Mouse (Mus musculus) erythroblast, embryonic 14.5 days (primary cell): ENCODE results near the gene Slc6a5.

Source experiments
- GATA1 ChIP-seq: IDR thresholded peaks from 2 replicates; pipeline ENCODE4 v1.6.1; 2012; ENCODE audit warnings: low read length, inconsistent platforms, mixed read lengths
- TAL1 ChIP-seq: IDR thresholded peaks from 3 replicates; pipeline ENCODE4 v1.6.1; 2012; ENCODE audit warnings: low read length, inconsistent platforms, mixed read lengths

GRCm38 (mm10) chr7:49942023-49942422 is 32.1 kb downstream of the Slc6a5 start:
- TF ChIP-seq TAL1: no peak
- TF ChIP-seq GATA1: no peak
